ENCODE assay signal across 17 mouse cellular contexts in the genomic region with DNA sequence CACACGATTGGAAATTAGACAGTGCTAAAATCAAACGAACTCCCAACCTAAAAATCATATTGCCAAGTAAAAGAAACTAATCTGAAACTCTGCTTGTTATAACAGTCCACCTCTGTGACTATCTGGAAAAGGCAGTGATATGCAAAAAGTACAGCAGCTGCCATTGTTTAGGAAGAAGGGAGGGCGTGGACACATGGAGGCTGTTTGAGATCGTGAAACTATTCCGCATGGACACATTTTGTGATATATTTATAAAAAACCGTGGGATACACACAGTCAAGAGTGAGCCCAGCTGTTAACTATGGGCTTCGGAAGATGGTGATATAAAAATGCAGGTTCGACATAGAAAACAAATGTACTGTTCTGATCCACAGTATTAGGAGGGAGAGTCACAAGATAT.
"Had no signal": no experiment of that assay in that cellular context is flagged by ENCODE, and none has a peak within 500 bp of the region (broad histone marks: within the 10 kb centered on the region; RNA-seq: fewer than 3 reads in every experiment).

No protein-coding gene starts in this region.

- DNase-seq: liver, postnatal 0 days; lung, adult 2 months; lung, postnatal 14 days; lung, postnatal 36 days; right cerebral cortex, postnatal 25 days; thymus, adult 18-20 months; thymus, postnatal 14 days; thymus, postnatal 36 days had no signal

- H3K27ac ChIP-seq: lung, embryonic 15.5 days; macrophage; midbrain, embryonic 13.5 days; midbrain, embryonic 15.5 days; neural tube, embryonic 12.5 days; stomach, embryonic 15.5 days; stomach, postnatal 0 days had no signal

- H3K4me3 ChIP-seq: lung, embryonic 15.5 days; megakaryocyte, embryonic 14.5 days; midbrain, embryonic 13.5 days; midbrain, embryonic 15.5 days; neural tube, embryonic 12.5 days; stomach, embryonic 15.5 days had no signal

- ATAC-seq: liver, postnatal 0 days; lung, postnatal 0 days; midbrain, embryonic 13.5 days; midbrain, embryonic 15.5 days had no signal
